Mouse (Mus musculus) kidney, adult 8-10 months (tissue): Measurements from ENCODE around the gene Isoc2b.
A peak's percentile ranks its signal among the peaks of the same experiment; 100 is the strongest.

Source experiments
- DNase-seq, 2 experiments: peaks; one replicate each; pipeline ENCODE4 v3.0.0; 2022

Gene Isoc2b

GRCm38 (mm10) chr7:4865579-4866493 lies 4.2 kb downstream of the Isoc2b start:
- peak; percentile 98 for DNase-seq

- peak; percentile 60 to 69 for DNase-seq
Measured at GRCm38 (mm10) chr7:4865090-4865489, 5.0 kb downstream of the Isoc2b start.

- DNase-seq, result no peak
Measured at GRCm38 (mm10) chr7:4864130-4864845, 5.8 kb downstream of the Isoc2b start.

- no peak for DNase-seq
Measured at GRCm38 (mm10) chr7:4863541-4864080, 6.4 kb downstream of the Isoc2b start.

GRCm38 (mm10) chr7:4863041-4863440 lies 7.0 kb downstream of the Isoc2b start:
- peak; percentile 94 to 95 for DNase-seq

- peak; percentile 61 to 74 for DNase-seq
Measured at GRCm38 (mm10) chr7:4860926-4861325, 9.1 kb downstream of the Isoc2b start.

GRCm38 (mm10) chr7:4859418-4859978 lies 10.6 kb downstream of the Isoc2b start:
- DNase-seq, result no peak

GRCm38 (mm10) chr7:4857321-4857720 lies 12.7 kb downstream of the Isoc2b start:
- DNase-seq, result no peak

- no peak for DNase-seq
Measured at GRCm38 (mm10) chr7:4856508-4856907, 13.6 kb downstream of the Isoc2b start.

- no peak for DNase-seq
Measured at GRCm38 (mm10) chr7:4853613-4854012, 16.4 kb downstream of the Isoc2b start.

GRCm38 (mm10) chr7:4851315-4851688 lies 18.8 kb downstream of the Isoc2b start:
- DNase-seq, result no peak

- no peak for DNase-seq
Measured at GRCm38 (mm10) chr7:4850621-4851314, 19.3 kb downstream of the Isoc2b start.

GRCm38 (mm10) chr7:4849372-4849771 lies 20.7 kb downstream of the Isoc2b start:
- no peak for DNase-seq

- DNase-seq, result peak; percentile 56 to 58
Measured at GRCm38 (mm10) chr7:4844917-4845309, 25.1 kb downstream of the Isoc2b start.

- no peak for DNase-seq
Measured at GRCm38 (mm10) chr7:4844245-4844916, 25.7 kb downstream of the Isoc2b start, which contains the start of gene Shisa7. Gene Shisa7 (minus strand): TSS chr7:4844696.

- no peak for DNase-seq
Measured at GRCm38 (mm10) chr7:4843604-4844244, 26.3 kb downstream of the Isoc2b start.

- DNase-seq, result no peak
Measured at GRCm38 (mm10) chr7:4842634-4843131, 27.4 kb downstream of the Isoc2b start.

GRCm38 (mm10) chr7:4842077-4842476 lies 28.0 kb downstream of the Isoc2b start:
- DNase-seq, result no peak

- DNase-seq, result no peak
Measured at GRCm38 (mm10) chr7:4837639-4838038, 32.4 kb downstream of the Isoc2b start.

- DNase-seq, result peak; percentile 80 to 83
Measured at GRCm38 (mm10) chr7:4836351-4836792, 33.7 kb downstream of the Isoc2b start.
